In the genomic region with DNA sequence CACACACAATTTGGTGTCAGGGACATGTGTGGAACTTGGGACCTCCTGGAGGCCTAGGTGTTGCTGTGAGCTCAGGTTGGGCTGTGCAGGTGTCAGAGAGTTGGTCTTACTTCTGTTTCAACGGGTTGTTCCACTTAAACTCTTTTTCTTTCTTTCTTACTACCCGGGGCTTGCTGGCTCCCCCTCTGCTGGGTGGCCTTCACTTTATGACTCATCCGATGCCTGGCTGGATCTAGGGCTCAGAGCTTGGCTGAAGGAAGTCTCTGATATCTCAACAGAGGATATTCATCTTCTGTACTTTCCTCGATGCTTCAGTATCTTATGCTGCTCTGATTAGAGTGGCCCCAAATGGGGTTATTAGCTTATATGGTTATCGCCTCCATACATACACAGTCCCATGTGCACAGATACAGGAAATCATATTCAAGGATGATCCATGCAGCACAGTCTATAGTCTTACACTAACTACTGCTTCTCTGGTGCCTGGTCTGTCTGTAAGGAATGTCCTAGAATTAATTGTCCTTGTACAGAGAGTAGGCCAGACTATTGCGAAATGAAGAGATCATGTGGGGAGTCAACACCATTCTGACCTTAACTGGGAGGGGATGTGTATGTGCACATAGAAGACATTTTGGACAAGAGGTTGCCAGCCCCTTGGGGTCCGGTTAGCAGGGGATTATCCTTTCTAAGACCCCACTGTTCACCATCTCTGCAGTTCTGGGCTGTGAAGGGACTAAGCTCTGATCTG, we compare ENCODE assay signal across 26 mouse cellular contexts. TPM values are rescaled to one million over a fixed set of nuclear protein-coding genes. Genes with fewer than 3 reads are reported as not detected.
A peak's percentile ranks its signal among the peaks of the same experiment; 100 is the strongest.
DNase-seq lines count a peak whose midpoint lies in the region; TF ChIP-seq lines count a peak whose summit lies in the region.
"Had no signal": no experiment of that assay in that cellular context is flagged by ENCODE, and none has a peak within 500 bp of the region (broad histone marks: within the 10 kb centered on the region; RNA-seq: fewer than 3 reads in every experiment).

No protein-coding gene starts in this region.

- peak; percentile 30 to 33 for DNase-seq in left cerebral cortex, adult 18-20 months (ENCODE audit: low spot score in 2 of 2)
- DNase-seq in left cerebral cortex, adult 8-10 months (ENCODE audit: low spot score in 2 of 2): no peak
- peak; percentile 58 for DNase-seq in 3T3-L1 (ENCODE audit: low read depth, low spot score)
- peak; percentile 80 to 82 for DNase-seq in adrenal gland, postnatal 36 days
- DNase-seq in heart, adult 18-20 months: no peak
- no peak for DNase-seq in limb, embryonic 10.5 days (ENCODE audit: low spot score)
- DNase-seq: cerebellum, adult 2 months; cerebellum, postnatal 25 days; gastrocnemius, postnatal 36 days; heart, postnatal 36 days; kidney, adult 18-20 months; liver, postnatal 0 days; lung, postnatal 10 days; retina, postnatal 1 day; right cerebral cortex, postnatal 4 days had no signal

- H3K9me3 ChIP-seq in limb, embryonic 10.5 days (replicated peaks): no peaks in the 10 kb centered on the region
- H3K9me3 ChIP-seq: embryonic facial prominence, embryonic 12.5 days; heart, embryonic 15.5 days; hindbrain, embryonic 13.5 days; limb, embryonic 12.5 days; midbrain, embryonic 12.5 days; stomach, embryonic 15.5 days had no signal

- no peak overlapping the region for H3K4me3 ChIP-seq in C2C12 (ENCODE audit: insufficient read depth, poor library complexity, severe bottlenecking)
- H3K4me3 ChIP-seq in limb, embryonic 10.5 days: no peak overlapping the region
- H3K4me3 ChIP-seq: embryonic facial prominence, embryonic 12.5 days; heart, embryonic 15.5 days; hindbrain, embryonic 13.5 days; limb, embryonic 12.5 days; midbrain, embryonic 12.5 days; stomach, embryonic 15.5 days had no signal

- H3ac ChIP-seq in C2C12 (ENCODE audit: control insufficient read depth, insufficient read length, low read depth): no peak overlapping the region

- H3K36me3 ChIP-seq in C2C12 (ENCODE audit: control insufficient read depth, insufficient read depth): no peaks in the 10 kb centered on the region
- H3K36me3 ChIP-seq in limb, embryonic 10.5 days: no peaks in the 10 kb centered on the region
- H3K36me3 ChIP-seq: embryonic facial prominence, embryonic 12.5 days; heart, embryonic 15.5 days; hindbrain, embryonic 13.5 days; limb, embryonic 12.5 days; midbrain, embryonic 12.5 days; stomach, embryonic 15.5 days had no signal

- H3K79me3 ChIP-seq in C2C12 (ENCODE audit: low read depth): no peaks in the 10 kb centered on the region

- 75% methylated on average over 7 of the region's 7 CpGs for WGBS in limb, embryonic 10.5 days

- peaks cover 12% of the 10 kb centered on the region for H3K27me3 ChIP-seq in C2C12 (ENCODE audit: control insufficient read depth, insufficient read depth, insufficient read length)
- peaks cover 49% of the 10 kb centered on the region for H3K27me3 ChIP-seq in limb, embryonic 10.5 days (ENCODE audit: low read depth, poor library complexity, severe bottlenecking)

- peaks cover 36% of the 10 kb centered on the region for H3K4me1 ChIP-seq in limb, embryonic 10.5 days
- H3K4me1 ChIP-seq: heart, embryonic 15.5 days; stomach, embryonic 15.5 days had no signal

- TF ChIP-seq CTCF in C2C12 (IDR thresholded peaks at IDR 0.05; ENCODE audit: control insufficient read depth, insufficient read depth, insufficient read length): no peak

- no peaks in the 10 kb centered on the region for H3K79me2 ChIP-seq in C2C12 (ENCODE audit: control insufficient read depth, insufficient read depth)

- no peak overlapping the region for H3K27ac ChIP-seq in limb, embryonic 10.5 days
- H3K27ac ChIP-seq: embryonic facial prominence, embryonic 12.5 days; heart, embryonic 15.5 days; hindbrain, embryonic 13.5 days; limb, embryonic 12.5 days; midbrain, embryonic 12.5 days; stomach, embryonic 15.5 days had no signal

TF ChIP-seq in C2C12, 6 proteins besides CTCF, POLR2A, EP300 and RAD21:
- no peak for TF ChIP-seq USF1 (IDR thresholded peaks at IDR 0.05; ENCODE audit: low read depth)
- TF ChIP-seq CEBPB (IDR thresholded peaks at IDR 0.05; ENCODE audit: low read depth): peak; percentile 65

RNA-seq across cellular contexts. Expression of a gene that starts 27.5 kb away (rescaled TPM):
- total RNA-seq in left cerebral cortex, adult 18-20 months (2021): 10 to 100 TPM in 1 of 2 experiments, 1 to 10 TPM in 1; 7.8 to 10.3 TPM
- 10 to 100 TPM; 11.4 to 13.9 (median 11.7) TPM for total RNA-seq in left cerebral cortex, adult 8-10 months (2022)
- 0.29 TPM for polyA plus RNA-seq in C2C12 (2012; fragmentation: generic; extraction: Trizol)
- total RNA-seq in adrenal gland, postnatal 36 days (2021): 1 to 10 TPM; 1.2 to 2.1 TPM
- under 1 TPM; 0.30 to 0.44 TPM for total RNA-seq in heart, adult 18-20 months (2021)
- 45.3 and 59.9 TPM in 2 replicates for polyA plus RNA-seq in limb, embryonic 10.5 days (2016; fragmentation: Nextera tagmentation; extraction: Ambion mirVana)
- total RNA-seq: megakaryocyte progenitor cell, adult 5-6 weeks; monocyte, adult 5-6 weeks had no signal
- polyA plus RNA-seq: liver, postnatal 0 days had no signal

RNA-seq across cellular contexts. Expression of a gene that starts 29.9 kb away (rescaled TPM):
- total RNA-seq in left cerebral cortex, adult 18-20 months (2021): 1 to 10 TPM; 1.8 to 2.7 TPM
- 1 to 10 TPM; 1.6 to 5.0 (median 2.9) TPM for total RNA-seq in left cerebral cortex, adult 8-10 months (2022)
- polyA plus RNA-seq in C2C12 (2012; fragmentation: generic; extraction: Trizol): 0.04 TPM
- 1,000 to 10,000 TPM; 6,616 to 8,202 TPM for total RNA-seq in adrenal gland, postnatal 36 days (2021)
- total RNA-seq in heart, adult 18-20 months (2021): not detected
- polyA plus RNA-seq in limb, embryonic 10.5 days (2016; fragmentation: Nextera tagmentation; extraction: Ambion mirVana): 0.26 TPM in 1 of 2 replicates, not detected in the other
- total RNA-seq: gastrocnemius, postnatal 36 days had no signal
- polyA plus RNA-seq: forebrain, embryonic 11.5 days; liver, embryonic 11.5 days had no signal

Comparison
In these comparisons a context has a peak if more than half of its experiments do, and no peak if none do; other contexts are left out.
1. DNase-seq: peak in left cerebral cortex, adult 18-20 months (2 of 2), 3T3-L1 (single experiment) and adrenal gland, postnatal 36 days (2 of 2); none in left cerebral cortex, adult 8-10 months (0 of 2), heart, adult 18-20 months (0 of 2) and limb, embryonic 10.5 days (single experiment).
2. RNA of a gene that starts 29.9 kb away (total RNA-seq): 6,616 to 8,202 TPM in adrenal gland, postnatal 36 days; 1.6 to 5.0 TPM in left cerebral cortex, adult 8-10 months, 1.8 to 2.7 TPM in left cerebral cortex, adult 18-20 months and not detected in heart, adult 18-20 months; every median in the first group is over 1,000 times any median in the second.